Mouse (Mus musculus) embryo, embryonic 11.5 days (tissue): ENCODE results near the gene Krt28.

ENCODE experiments used
- DNase-seq: peaks from one replicate; pipeline ENCODE4 v3.0.0-alpha.2; 2012; ENCODE audit warnings: low read depth, low spot score

Krt28 gene

GRCm38 (mm10) chr11:99366791-99367190 lies 7.9 kb downstream of the Krt28 start:
- DNase-seq = no peak

DNA sequence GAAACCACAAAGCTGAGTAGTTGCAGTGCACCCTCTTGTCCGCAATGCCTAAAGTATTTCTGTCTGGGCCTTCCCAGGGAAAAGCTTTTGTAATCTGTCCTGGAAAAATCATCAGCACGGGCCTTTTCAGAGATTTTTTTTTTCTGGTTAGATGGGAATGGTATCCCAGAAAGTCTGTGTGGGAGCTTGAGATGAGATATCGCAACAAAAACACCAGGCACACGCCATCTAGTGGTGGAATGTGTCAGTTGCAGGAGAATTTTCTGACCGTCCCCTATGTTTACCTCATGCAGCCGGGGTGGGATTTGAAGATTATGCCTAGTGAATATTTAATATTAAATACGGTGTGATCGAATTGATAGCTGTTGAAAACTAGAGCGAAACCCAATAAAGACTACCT lies 10.3 kb downstream of the Krt28 start:
- peak; percentile 14 for DNase-seq

GRCm38 (mm10) chr11:99361423-99361822 lies 13.3 kb downstream of the Krt28 start:
- DNase-seq = no peak

- DNase-seq = no peak
Observed at GRCm38 (mm10) chr11:99351004-99351403, 23.7 kb downstream of the Krt28 start, which contains the start of gene Krt27. TSS of gene Krt27 (minus strand) at chr11:99351104.

DNA sequence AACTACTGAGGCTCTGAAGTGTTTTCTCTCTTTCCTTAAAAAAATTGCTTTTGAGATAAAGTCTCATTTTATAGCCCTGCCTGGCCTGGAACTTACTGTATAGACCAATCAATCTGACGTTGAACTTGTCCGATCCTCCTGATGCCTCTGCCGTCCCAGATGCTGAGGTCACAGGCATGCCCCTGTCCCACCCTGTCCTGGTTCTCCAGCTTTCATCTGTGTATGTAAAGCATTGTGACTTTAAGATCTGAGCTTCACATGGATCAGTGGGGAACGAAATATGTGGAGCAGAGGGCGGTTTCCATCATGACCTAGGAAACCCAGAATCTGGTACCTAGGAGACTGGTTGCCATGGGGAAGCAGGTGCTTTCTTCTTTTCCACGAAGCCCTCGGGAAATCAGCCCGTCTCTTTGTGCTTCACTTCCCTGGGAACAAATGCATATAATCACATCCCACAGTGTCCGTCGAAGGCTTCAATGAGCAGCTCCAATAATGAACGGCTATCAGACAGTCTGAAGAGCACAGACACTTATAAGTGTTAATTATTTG lies 35.3 kb downstream of the Krt28 start:
- no peak for DNase-seq

DNA sequence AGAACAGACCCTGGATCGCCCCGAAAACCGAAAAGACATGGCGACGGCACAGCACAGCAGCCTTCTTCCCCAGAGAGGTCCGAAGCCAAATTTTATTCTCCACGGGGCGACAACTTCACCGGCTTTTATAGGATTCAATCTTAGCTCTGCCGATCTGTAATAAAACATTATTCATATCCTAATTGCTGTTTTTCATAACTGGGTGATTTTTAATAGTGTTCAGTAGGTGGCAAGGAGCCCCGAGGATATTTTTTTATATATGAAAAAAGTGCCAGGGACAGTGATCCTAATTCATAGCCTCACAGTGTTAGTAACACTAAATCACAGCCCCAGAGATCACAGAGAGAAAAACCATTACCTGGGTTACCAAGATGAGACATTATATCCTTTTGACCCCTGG lies 36.8 kb downstream of the Krt28 start, which contains the start of gene Krt26:
Krt26 (minus strand) TSS at position 101 of the 400 bp plus-strand sequence.
- DNase-seq = no peak

- DNase-seq = no peak
Observed at GRCm38 (mm10) chr11:99333426-99333825, 41.3 kb downstream of the Krt28 start.

- no peak for DNase-seq
Observed at GRCm38 (mm10) chr11:99329655-99330054, 45.0 kb downstream of the Krt28 start.

GRCm38 (mm10) chr11:99322851-99323250 lies 51.9 kb downstream of the Krt28 start, which contains the start of gene Krt25:
TSS of gene Krt25 (minus strand) at chr11:99322951.
- no peak for DNase-seq

DNA sequence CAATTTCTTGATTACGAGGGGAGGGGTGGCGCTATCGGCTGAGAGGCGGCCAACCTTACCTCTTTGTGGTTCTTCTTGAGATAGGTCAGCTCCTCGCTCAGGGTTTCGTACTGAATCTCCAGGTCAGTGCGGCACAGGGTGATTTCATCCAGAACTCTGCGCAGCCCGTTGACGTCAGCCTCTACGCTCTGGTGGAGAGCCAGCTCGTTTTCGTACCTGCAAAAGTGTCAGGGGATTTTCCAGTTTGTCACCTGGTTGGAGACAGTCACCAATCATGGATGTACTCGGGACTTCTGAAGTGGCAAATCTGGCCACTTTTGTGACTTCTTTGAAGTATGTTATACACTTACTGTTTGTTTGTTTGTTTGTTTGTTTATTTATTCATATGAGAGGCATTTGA lies 53.6 kb downstream of the Krt28 start:
- no peak for DNase-seq

DNA sequence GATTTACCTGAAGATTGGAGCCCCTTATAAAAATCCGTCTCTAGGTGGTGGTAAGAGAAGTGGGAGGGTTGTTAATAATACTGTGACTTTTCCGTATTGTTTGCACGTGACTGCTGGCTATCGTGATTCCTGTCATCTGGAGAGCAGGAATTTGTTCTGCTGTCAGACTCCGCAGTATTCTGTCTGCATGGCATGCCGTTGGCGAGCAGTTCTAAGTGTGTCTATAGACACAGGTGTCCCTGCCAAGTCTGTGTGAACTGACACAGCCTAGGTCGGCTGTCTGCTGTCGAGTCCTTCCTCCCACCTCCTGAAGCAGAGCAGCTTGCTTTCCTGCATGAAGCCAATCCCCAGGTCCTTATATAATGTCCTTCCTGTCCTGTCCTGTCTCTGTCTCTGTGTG lies 55.6 kb downstream of the Krt28 start:
- no peak for DNase-seq

DNA sequence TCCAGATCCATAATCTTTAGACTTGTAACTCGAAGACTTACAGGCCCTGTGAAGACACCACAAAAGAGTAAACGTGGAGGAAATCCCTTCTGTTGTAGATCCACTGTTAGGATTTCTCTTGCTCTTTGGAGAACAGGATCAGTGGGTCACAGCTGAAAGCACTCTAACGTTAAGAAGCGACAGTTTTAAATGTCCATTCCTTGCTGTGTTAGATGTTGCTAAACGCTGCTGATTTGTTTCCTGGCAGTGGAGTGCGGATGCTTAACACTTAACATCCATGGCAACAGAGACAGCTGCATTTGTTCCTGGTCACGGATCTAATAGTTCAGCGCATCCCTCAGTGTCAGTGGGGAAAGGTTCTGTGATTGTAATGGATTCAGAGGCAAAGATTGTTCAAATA lies 58.2 kb downstream of the Krt28 start:
- no peak for DNase-seq
